Mouse (Mus musculus): ENCODE results near the gene Insrr.

DNA sequence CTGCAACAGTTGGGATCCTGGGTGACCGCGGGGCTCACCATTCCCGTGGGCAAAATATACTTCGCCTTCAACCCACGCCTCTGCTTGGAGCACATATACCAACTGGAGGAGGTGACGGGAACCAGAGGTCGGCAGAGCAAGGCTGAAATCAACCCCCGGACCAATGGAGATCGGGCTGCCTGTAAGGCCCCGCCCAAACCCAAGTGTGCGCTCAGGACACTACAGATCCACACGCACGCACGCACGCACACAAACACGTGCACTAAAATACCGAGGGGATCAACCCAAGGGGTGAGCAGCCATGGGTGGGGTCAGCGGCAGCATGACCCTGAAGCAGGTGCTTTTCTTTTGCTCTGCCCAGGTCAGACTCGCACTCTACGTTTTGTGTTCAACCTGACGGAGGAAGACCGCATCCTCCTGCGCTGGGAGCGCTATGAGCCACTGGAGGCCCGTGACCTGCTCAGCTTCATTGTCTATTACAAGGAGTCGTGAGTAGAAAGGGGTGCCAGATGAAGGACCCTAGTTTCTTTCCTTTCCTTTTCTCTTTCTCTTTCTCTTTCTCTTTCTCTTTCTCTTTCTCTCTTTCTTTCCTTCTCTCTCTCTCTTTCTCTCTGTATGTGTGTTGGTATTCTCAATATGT, 7.4 kb downstream of the Insrr start:
- TF ChIP-seq CTCF (conservative IDR thresholded peaks at IDR 0.05; ENCODE audit: low read length) (no peak), NANOG (IDR thresholded peaks at IDR 0.05; ENCODE audit: borderline replicate concordance, low read length) (no peak)

All from E14TG2a.4 (cell line).